Mouse (Mus musculus): ENCODE measurements around the gene Snap91.

GRCm38 (mm10) chr9:86766991-86767390 lies 113.5 kb downstream of the Snap91 start:
- no peak for TF ChIP-seq CTCF (IDR thresholded peaks at IDR 0.05; ENCODE audit: insufficient read depth, low read length)
- TF ChIP-seq POLR2A (IDR thresholded peaks at IDR 0.05; ENCODE audit: borderline replicate concordance, extremely low read depth, low read depth, low read length): no peak
